Mouse (Mus musculus) stomach, embryonic 14.5 days (tissue): ENCODE data around the gene Bckdha. TPM values are rescaled to one million over a fixed set of nuclear protein-coding genes. Genes with fewer than 3 reads are reported as not detected.

Experiments
- ATAC-seq: fragments of 200-750 bp; cut with Nextera tagmentation; 2 replicates; pipeline ENCODE4 v1.8.0; 2017; ENCODE audit warnings: low read depth, moderate TSS enrichment; ENCODE audit not compliant: insufficient number of reproducible peaks, insufficient read depth, low FRiP score
- H3K27ac ChIP-seq: fragments of 300-500 bp; sonication (generic); 2 replicates; pipeline ENCODE4 v1.5.1; 2014; ENCODE audit warnings: mild to moderate bottlenecking, low read length, moderate library complexity, mixed read lengths
- H3K27me3 ChIP-seq: fragments of 300-500 bp; sonication (generic); 2 replicates; pipeline ENCODE4 v1.6.1; 2014; ENCODE audit warnings: low read length, control low read depth, mixed read lengths; ENCODE audit not compliant: control insufficient read depth, insufficient read depth
- H3K36me3 ChIP-seq: fragments of 300-500 bp; sonication (generic); 2 replicates; pipeline ENCODE4 v1.6.1; 2014; ENCODE audit warnings: mild to moderate bottlenecking, control low read depth, low read length, moderate library complexity, mixed read lengths; ENCODE audit not compliant: control insufficient read depth, insufficient read depth
- H3K4me1 ChIP-seq: fragments of 300-500 bp; sonication (generic); 2 replicates; pipeline ENCODE4 v1.6.1; 2014; ENCODE audit warnings: low read length, control low read depth, mixed read lengths; ENCODE audit not compliant: control insufficient read depth, insufficient read depth
- H3K4me2 ChIP-seq: fragments of 300-500 bp; sonication (generic); replicated peaks from 2 replicates; pipeline ENCODE4 v1.6.1; 2014; ENCODE audit warnings: low read depth, low read length, control low read depth
- H3K4me3 ChIP-seq: fragments of 300-500 bp; sonication (generic); 2 replicates; pipeline ENCODE4 v1.5.1; 2014; ENCODE audit warnings: low read depth, low read length, control low read depth
- H3K9ac ChIP-seq: fragments of 300-500 bp; sonication (generic); replicated peaks from 2 replicates; pipeline ENCODE4 v1.6.1; 2014; ENCODE audit warnings: low read depth, mild to moderate bottlenecking, control low read depth, low read length, moderate library complexity, mixed read lengths
- H3K9me3 ChIP-seq: fragments of 300-500 bp; sonication (generic); 2 replicates; pipeline ENCODE4 v1.6.1; 2016; ENCODE audit warnings: low read depth, low read length, control low read depth; ENCODE audit not compliant: control insufficient read depth
- WGBS: fragments of 180-500 bp; shearing (Covaris S2); extraction: QIAGEN DNeasy Blood & Tissue Kit; methylation state at CpG from one replicate; pipeline ENCODE4 v1.1.7; 2014; 5-methylcytosine and 5-hydroxymethylcytosine counted together
- polyA plus RNA-seq: library from polyadenylated mRNA; unstranded; fragments of >200 nt; fragmentation: Nextera tagmentation; extraction: Ambion mirVana; gene quantifications from 2 replicates; pipeline ENCODE4 v1.2.1, GENCODE M21; 2014

Bckdha gene
- polyA plus RNA-seq, 1 experiment from 2014 or later, result 52.2 TPM

- Histone ChIP-seq H3K4me1 (peaks cover 20% of the 10 kb centered on the region), H3K27me3 (no peaks in the 10 kb centered on the region), H3K4me3 (peak overlapping the region; percentile 47), H3K27ac (peak overlapping the region; percentile 85), H3K36me3 (peaks cover 12% of the 10 kb centered on the region), H3K9ac (peak overlapping the region; percentile 38), H3K4me2 (peak overlapping the region; percentile 68), H3K9me3 (no peaks in the 10 kb centered on the region)
- 11% methylated on average over 38 of the region's 38 CpGs for WGBS
- ATAC-seq, result peak; percentile 82
Observed at GRCm38 (mm10) chr7:25627431-25628322, 31.1 kb downstream of the Bckdha start.

DNA sequence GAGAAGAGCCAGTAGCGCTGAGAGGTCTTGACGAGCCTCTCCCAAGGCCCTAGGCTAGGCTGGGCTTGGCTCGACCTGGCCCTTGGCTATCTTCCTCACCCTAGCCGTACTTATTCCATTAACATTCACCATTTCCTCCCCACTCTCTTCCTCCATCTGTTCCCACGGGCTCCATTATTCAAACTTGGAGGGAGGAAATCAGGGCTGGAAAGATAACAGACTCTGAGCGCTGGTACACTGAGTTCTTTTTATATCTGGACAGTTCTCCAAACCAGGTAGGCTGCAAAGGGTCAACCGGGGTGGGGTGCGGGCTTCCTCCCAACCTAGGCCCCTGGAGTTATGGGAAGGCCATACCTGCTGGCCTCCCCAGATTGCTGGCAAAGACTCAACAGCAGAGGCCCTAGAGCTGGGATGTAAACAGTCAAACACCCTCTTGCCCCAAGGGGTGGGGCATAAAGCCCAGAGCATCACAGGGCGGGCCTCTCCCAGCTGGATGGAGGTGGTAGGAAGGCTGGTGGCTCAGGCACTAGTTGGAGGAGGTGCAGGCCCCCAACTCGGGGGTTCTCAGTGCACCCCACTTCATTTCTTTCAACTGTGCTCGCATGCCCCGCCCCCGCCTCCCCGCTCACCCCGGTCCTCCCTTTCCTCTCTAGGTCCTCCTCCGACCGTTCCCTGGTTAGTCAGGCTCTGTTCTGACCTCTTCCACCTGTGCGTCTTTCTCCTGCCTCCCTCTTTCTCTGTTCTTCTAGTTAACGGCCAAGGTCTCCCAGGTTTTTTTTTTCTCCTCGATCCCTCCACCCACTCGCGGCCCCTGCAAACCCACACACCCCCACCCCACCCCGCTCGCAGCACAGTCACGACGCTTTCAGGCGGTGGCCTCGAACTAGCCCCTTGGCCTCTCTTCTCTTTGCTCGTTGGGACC lies 32.0 kb downstream of the Bckdha start, which contains the start of gene B3gnt8:
Gene B3gnt8 (plus strand): TSS at position 146 of the 922 bp plus-strand sequence.
- peak within 1 kb of the TSS; percentile 85 for H3K27ac ChIP-seq
- H3K36me3 ChIP-seq, result peaks cover 20% of the 10 kb centered on the region
- 8% methylated on average over 29 of the region's 29 CpGs for WGBS
- peak; percentile 62 for ATAC-seq
- H3K4me2 ChIP-seq, result peak within 1 kb of the TSS; percentile 68
- no peaks in the 10 kb centered on the region for H3K9me3 ChIP-seq
- H3K4me1 ChIP-seq, result peaks cover 20% of the 10 kb centered on the region
- H3K4me3 ChIP-seq, result peak within 1 kb of the TSS; percentile 47
- H3K27me3 ChIP-seq, result no peaks in the 10 kb centered on the region
- H3K9ac ChIP-seq, result peak within 1 kb of the TSS; percentile 38

DNA sequence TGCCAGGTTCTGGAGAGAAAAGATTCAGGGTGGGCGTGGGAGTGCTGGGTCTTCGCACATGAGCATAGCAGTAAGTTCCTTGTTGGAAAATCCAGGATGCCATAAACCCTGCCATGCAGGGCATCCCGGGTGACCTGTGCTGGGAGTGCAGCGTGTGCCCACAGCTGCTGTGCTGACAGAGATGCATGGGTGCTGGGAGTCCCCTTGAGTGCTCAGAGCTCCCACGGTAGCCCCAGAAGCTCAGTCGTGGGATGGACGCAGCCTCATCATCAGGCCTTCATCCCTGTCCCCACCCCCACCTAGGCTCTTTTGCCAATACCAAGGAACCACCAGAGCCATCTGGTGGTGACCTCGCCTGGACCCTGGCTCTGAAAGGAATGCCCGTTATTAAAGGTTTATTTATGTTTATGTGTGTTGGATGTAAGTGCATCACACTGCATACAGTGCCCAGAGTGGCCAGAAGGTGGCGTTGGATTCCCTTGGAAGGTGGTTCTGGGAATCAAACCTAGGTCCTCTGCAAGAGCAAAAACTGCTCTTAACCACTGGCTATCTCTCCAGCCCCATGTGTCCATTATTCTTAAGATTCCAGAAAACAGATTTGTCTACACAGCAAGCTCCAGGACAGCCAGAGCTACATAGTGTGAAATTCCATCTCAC lies 33.1 kb downstream of the Bckdha start:
- H3K36me3 ChIP-seq, result peaks cover 20% of the 10 kb centered on the region
- H3K27me3 ChIP-seq, result no peaks in the 10 kb centered on the region
- H3K4me1 ChIP-seq, result peaks cover 20% of the 10 kb centered on the region
- no peaks in the 10 kb centered on the region for H3K9me3 ChIP-seq
- peak overlapping the region; percentile 85; the same call in 1 of the 2 replicates for H3K27ac ChIP-seq
- H3K9ac ChIP-seq, result no peak overlapping the region
- no peak for ATAC-seq
- no peak overlapping the region for H3K4me2 ChIP-seq
- 74% methylated on average over 10 of the region's 10 CpGs for WGBS
- H3K4me3 ChIP-seq, result no peak overlapping the region

DNA sequence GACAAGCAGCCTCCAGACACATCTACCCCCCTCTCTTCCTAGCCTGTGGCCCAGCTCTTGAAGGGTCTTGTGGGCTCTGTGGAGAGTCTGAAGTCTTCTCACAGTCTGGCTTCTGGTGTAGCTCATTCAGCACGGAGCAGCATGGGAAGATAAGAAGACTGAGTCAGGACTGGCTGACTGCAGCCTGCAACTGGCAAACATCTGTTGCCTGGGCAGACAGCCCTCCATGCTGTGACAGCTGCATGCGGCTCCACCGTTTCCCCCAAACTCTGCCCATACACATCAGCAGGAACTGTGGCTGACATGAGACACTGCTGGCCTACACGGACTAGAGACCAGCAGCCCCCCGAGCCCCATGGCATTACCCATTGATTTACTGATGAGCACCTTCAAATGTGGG lies 33.9 kb downstream of the Bckdha start:
- Histone ChIP-seq H3K27me3 (no peaks in the 10 kb centered on the region), H3K9ac (no peak overlapping the region), H3K4me3 (no peak overlapping the region), H3K9me3 (no peaks in the 10 kb centered on the region), H3K4me1 (peaks cover 23% of the 10 kb centered on the region), H3K36me3 (peaks cover 12% of the 10 kb centered on the region; the same call in 1 of the 2 replicates), H3K4me2 (no peak overlapping the region), H3K27ac (no peak overlapping the region)
- WGBS, result 81% methylated on average over 5 of the region's 5 CpGs
- no peak for ATAC-seq

DNA sequence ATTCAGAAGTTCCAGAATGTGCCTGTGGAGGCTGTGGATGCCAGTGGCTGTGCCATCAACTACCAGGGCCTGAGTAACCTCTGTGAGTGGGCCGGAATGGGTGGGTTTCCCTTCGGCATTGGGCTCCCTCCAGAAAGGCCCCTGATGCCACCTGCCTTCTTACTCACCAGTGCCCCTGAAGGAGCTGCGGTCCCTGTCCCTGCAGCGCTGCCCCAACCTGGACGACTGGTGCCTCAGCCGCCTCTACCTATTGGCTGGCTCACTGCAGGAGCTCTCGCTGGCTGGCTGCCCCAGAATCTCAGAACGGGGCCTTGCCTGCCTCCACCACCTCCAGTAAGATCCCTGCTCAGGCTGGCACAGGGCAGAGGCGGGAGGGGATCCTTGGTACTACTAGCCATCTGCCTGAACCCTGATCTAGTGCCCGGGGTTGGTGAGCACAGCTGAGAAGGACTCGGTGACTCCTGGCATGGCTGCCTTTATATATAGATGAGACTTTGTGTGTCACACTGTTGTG lies 34.9 kb downstream of the Bckdha start:
- Histone ChIP-seq H3K4me2 (no peak overlapping the region), H3K4me1 (peaks cover 23% of the 10 kb centered on the region), H3K9ac (no peak overlapping the region), H3K36me3 (peaks cover 8% of the 10 kb centered on the region; the same call in 1 of the 2 replicates), H3K27me3 (no peaks in the 10 kb centered on the region), H3K4me3 (no peak overlapping the region), H3K27ac (no peak overlapping the region), H3K9me3 (no peaks in the 10 kb centered on the region)
- 93% methylated on average over 11 of the region's 11 CpGs for WGBS
- no peak for ATAC-seq

GRCm38 (mm10) chr7:25620751-25621150 lies 38.0 kb downstream of the Bckdha start:
- H3K27ac ChIP-seq, result no peak overlapping the region
- ATAC-seq, result no peak
- H3K4me3 ChIP-seq, result no peak overlapping the region
- no peak overlapping the region for H3K9ac ChIP-seq
- no peak overlapping the region for H3K4me2 ChIP-seq
- no peaks in the 10 kb centered on the region for H3K9me3 ChIP-seq
- H3K36me3 ChIP-seq, result peaks cover 8% of the 10 kb centered on the region; the same call in 1 of the 2 replicates
- WGBS, result 91% methylated on average over 11 of the region's 11 CpGs
- H3K4me1 ChIP-seq, result 0 out of 2 replicates have a peak, but pooled peaks cover 4% of the 10 kb centered on the region
- H3K27me3 ChIP-seq, result no peaks in the 10 kb centered on the region

- Histone ChIP-seq H3K4me1 (0 out of 2 replicates have a peak, but pooled peaks cover 4% of the 10 kb centered on the region), H3K4me3 (peak overlapping the region; percentile 45), H3K27me3 (no peaks in the 10 kb centered on the region), H3K27ac (no peak overlapping the region), H3K9me3 (no peaks in the 10 kb centered on the region), H3K36me3 (peaks cover 8% of the 10 kb centered on the region; the same call in 1 of the 2 replicates), H3K4me2 (peak overlapping the region; percentile 59), H3K9ac (no peak overlapping the region)
- 91% methylated on average over 5 of the region's 5 CpGs for WGBS
- no peak for ATAC-seq
Observed at GRCm38 (mm10) chr7:25620101-25620500, 38.7 kb downstream of the Bckdha start.
